Mouse (Mus musculus): ENCODE data around the gene Ier3. TPM values are rescaled to one million over a fixed set of nuclear protein-coding genes. Genes with fewer than 3 reads are reported as not detected.
A peak's percentile ranks its signal among the peaks of the same experiment; 100 is the strongest.
"Not testable (repeated sequence)": the region's sequence is repeated elsewhere in the genome, so short reads cannot be mapped to it uniquely, and the experiment has no call there.

Ier3 gene
- polyA plus RNA-seq, 1 experiment from 2014 or later: 205 TPM

DNA sequence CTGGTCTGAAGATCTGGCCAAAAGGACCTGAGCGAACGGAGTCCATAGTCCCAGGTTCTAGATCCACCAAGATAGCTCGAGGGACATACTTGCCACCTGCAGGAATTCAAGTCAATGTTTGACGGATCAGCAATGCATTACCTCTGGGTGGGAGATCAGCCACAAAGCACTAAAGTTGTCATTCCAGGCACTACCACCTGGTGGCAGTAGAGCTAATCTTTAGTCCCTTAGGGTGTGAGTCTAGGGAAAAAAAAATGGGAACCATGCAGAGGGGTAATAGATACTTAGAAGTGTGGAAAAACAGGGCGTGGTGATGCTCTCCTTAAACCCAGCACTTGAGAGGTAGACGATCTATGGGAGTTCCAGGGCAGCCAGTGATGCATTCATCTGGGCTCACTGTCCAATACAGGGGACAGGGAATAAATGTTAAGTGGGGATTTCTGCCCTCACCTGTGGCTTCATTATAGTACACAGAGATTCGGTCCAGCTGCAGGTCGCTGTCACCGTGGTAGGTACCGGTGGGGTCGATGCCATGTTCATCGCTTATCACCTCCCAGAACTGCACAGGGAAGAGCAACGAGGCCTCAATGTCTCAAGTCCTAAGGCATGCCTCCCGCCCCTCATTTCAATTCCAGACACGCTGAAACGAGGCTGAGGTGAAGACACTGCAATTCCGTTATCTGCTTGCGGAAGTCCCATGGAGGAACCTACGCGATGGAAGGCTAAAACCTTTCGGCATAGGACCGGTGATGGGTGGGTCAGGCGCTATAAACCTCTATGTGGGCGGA, 14.9 kb downstream of the Ier3 start:
- Histone ChIP-seq H3K4me1 (ENCODE audit: insufficient read depth, low read depth, low read length) (peaks cover 5% of the 10 kb centered on the region; the same call in 1 of the 2 replicates), H3K36me3 (ENCODE audit: insufficient read depth, low read length) (peaks cover 30% of the 10 kb centered on the region), H3K9ac (replicated peaks; ENCODE audit: low read depth) (peak overlapping the region; percentile 74), H3K4me2 (replicated peaks; ENCODE audit: low read depth, low read length) (peak overlapping the region; percentile 89), H3K27me3 (replicated peaks; ENCODE audit: insufficient read depth, low read length) (no peaks in the 10 kb centered on the region), H3K9me3 (ENCODE audit: low read length) (no peaks in the 10 kb centered on the region), H3K27ac (ENCODE audit: low read length) (peak overlapping the region; percentile 90), H3K4me3 (ENCODE audit: low read depth, low read length) (peak overlapping the region; percentile 61)
- no peak for ATAC-seq
- TF ChIP-seq EP300 (IDR thresholded peaks at IDR 0.05): no peak
- TF ChIP-seq CTCF (IDR thresholded peaks at IDR 0.05): peak; percentile 91
- peak; percentile 94 for DNase-seq (ENCODE audit: low spot score)
- 7% methylated on average over 24 of the region's 24 CpGs for WGBS

DNA sequence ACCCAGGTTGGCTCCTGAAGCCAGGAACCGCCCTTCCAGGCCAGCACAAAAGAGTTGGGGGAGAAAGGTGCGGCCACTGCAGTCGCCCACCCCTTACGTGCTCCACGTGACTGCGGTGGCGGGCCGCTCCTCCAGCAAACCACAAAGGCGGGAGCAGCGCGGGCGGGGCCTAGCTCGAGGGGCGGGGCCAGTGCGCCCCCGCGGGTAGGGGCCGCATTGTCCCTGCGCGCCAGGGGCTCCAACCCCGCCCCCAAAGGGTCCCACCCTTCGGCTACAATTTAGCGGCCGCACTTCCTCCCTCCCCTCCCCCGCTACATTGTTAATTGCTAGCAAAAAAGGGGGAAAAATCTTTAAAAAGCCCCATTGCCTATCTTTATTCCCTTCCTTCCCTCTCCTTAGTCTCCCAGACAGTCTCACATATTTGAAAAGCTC, 15.5 kb downstream of the Ier3 start:
- H3K36me3 ChIP-seq (ENCODE audit: insufficient read depth, low read length): peaks cover 30% of the 10 kb centered on the region

DNA sequence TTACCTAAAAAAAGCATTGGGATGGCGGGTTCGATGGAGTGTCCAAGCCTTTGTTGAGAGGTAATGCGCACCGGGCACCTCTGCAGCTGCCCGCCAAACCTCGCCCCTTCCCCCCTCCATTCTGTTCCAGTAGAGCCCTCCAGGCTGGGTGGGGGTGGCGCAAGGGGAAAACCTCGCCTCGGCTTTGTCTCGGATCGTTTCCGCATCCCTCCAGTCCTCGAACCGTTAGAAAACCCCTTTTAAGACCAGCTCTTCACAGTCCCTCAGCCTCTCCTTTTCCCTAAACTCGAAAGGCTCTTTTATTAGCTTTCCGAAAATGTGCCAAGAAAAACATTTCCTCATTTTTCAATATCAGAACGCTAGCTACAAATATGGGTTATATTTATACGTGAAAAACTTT, 16.0 kb downstream of the Ier3 start:
- Histone ChIP-seq H3K4me2 (replicated peaks; ENCODE audit: low read depth, low read length) (peak overlapping the region; percentile 89), H3K4me1 (ENCODE audit: insufficient read depth, low read depth, low read length) (peaks cover 11% of the 10 kb centered on the region; the same call in 1 of the 2 replicates), H3K9ac (replicated peaks; ENCODE audit: low read depth) (peak overlapping the region; percentile 74), H3K27ac (ENCODE audit: low read length) (peak overlapping the region; percentile 90), H3K36me3 (ENCODE audit: insufficient read depth, low read length) (peaks cover 28% of the 10 kb centered on the region), H3K27me3 (replicated peaks; ENCODE audit: insufficient read depth, low read length) (no peaks in the 10 kb centered on the region), H3K4me3 (ENCODE audit: low read depth, low read length) (peak overlapping the region; percentile 61), H3K9me3 (ENCODE audit: low read length) (no peaks in the 10 kb centered on the region)
- DNase-seq (ENCODE audit: low spot score) (peak; percentile 64), ATAC-seq (0 out of 2 replicates have a peak, but pooled peaks have one; percentile 2)
- TF ChIP-seq CTCF (IDR thresholded peaks at IDR 0.05): no peak
- TF ChIP-seq EP300 (IDR thresholded peaks at IDR 0.05): no peak
- WGBS: under 1% methylated on average over 18 of the region's 18 CpGs

More for the DNA sequence above, 15.5 kb downstream of the Ier3 start:
- Histone ChIP-seq H3K27ac (ENCODE audit: low read length) (peak overlapping the region; percentile 90), H3K9me3 (ENCODE audit: low read length) (no peaks in the 10 kb centered on the region), H3K4me2 (replicated peaks; ENCODE audit: low read depth, low read length) (peak overlapping the region; percentile 89), H3K9ac (replicated peaks; ENCODE audit: low read depth) (peak overlapping the region; percentile 74), H3K4me3 (ENCODE audit: low read depth, low read length) (peak overlapping the region; percentile 61), H3K4me1 (ENCODE audit: insufficient read depth, low read depth, low read length) (peaks cover 9% of the 10 kb centered on the region; the same call in 1 of the 2 replicates), H3K27me3 (replicated peaks; ENCODE audit: insufficient read depth, low read length) (no peaks in the 10 kb centered on the region)
- 1% methylated on average over 21 of the region's 25 CpGs for WGBS
- TF ChIP-seq CTCF (IDR thresholded peaks at IDR 0.05): no peak
- DNase-seq (ENCODE audit: low spot score) (peak; percentile 80), ATAC-seq (peak; percentile 15)

GRCm38 (mm10) chr17:35838122-35838544, 16.6 kb downstream of the Ier3 start, which contains the start of gene Tubb5:
Gene Tubb5, minus strand, starts transcription at chr17:35838306.
- peak; percentile 77 for ATAC-seq
- TF ChIP-seq CTCF (IDR thresholded peaks at IDR 0.05): no peak
- TF ChIP-seq EP300 (IDR thresholded peaks at IDR 0.05): no peak
- peak within 1 kb of the TSS; percentile 90 for H3K27ac ChIP-seq (ENCODE audit: low read length)
- H3K9me3 ChIP-seq (ENCODE audit: low read length): no peaks in the 10 kb centered on the region
- H3K4me3 ChIP-seq (ENCODE audit: low read depth, low read length): peak within 1 kb of the TSS; percentile 61
- H3K4me1 ChIP-seq (ENCODE audit: insufficient read depth, low read depth, low read length): peaks cover 11% of the 10 kb centered on the region; the same call in 1 of the 2 replicates
- H3K4me2 ChIP-seq (replicated peaks; ENCODE audit: low read depth, low read length): peak within 1 kb of the TSS; percentile 89
- H3K36me3 ChIP-seq (ENCODE audit: insufficient read depth, low read length): peaks cover 22% of the 10 kb centered on the region
- peak within 1 kb of the TSS; percentile 74 for H3K9ac ChIP-seq (replicated peaks; ENCODE audit: low read depth)
- no peaks in the 10 kb centered on the region for H3K27me3 ChIP-seq (replicated peaks; ENCODE audit: insufficient read depth, low read length)
- peak; percentile 99 for DNase-seq (ENCODE audit: low spot score)
- WGBS: under 1% methylated on average over 29 of the region's 29 CpGs

DNA sequence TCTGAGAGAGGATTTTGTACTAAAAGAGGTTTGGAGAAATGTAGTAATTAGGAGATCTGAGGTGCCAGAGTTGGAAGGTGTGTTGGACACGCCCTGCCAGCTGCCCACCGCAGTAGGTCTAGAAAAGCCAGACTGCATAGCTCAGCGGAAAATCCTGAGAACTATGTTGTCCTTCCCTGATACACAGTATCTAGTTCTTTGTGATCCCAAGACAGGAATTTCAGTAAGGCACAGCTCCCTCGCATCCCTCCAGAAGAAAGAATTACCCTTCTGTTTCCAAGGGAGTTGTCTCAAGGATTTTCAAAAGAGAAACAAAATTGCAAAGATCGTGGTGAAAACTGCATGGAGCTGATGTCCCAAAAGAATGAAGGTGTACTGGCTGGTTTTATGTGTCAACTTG, 17.1 kb downstream of the Ier3 start:
- WGBS: under 1% methylated on average over 5 of the region's 5 CpGs
- peaks cover 22% of the 10 kb centered on the region for H3K36me3 ChIP-seq (ENCODE audit: insufficient read depth, low read length)
- H3K9me3 ChIP-seq (ENCODE audit: low read length): no peaks in the 10 kb centered on the region
- H3K4me3 ChIP-seq (ENCODE audit: low read depth, low read length): peak overlapping the region; percentile 61
- H3K9ac ChIP-seq (replicated peaks; ENCODE audit: low read depth): no peak overlapping the region
- TF ChIP-seq CTCF (IDR thresholded peaks at IDR 0.05) (no peak), EP300 (IDR thresholded peaks at IDR 0.05) (no peak)
- H3K4me2 ChIP-seq (replicated peaks; ENCODE audit: low read depth, low read length): peak overlapping the region; percentile 89
- DNase-seq (ENCODE audit: low spot score) (no peak), ATAC-seq (no peak)
- H3K4me1 ChIP-seq (ENCODE audit: insufficient read depth, low read depth, low read length): peaks cover 11% of the 10 kb centered on the region; the same call in 1 of the 2 replicates
- peak overlapping the region; percentile 75; the same call in 1 of the 2 replicates for H3K27ac ChIP-seq (ENCODE audit: low read length)
- H3K27me3 ChIP-seq (replicated peaks; ENCODE audit: insufficient read depth, low read length): no peaks in the 10 kb centered on the region

DNA sequence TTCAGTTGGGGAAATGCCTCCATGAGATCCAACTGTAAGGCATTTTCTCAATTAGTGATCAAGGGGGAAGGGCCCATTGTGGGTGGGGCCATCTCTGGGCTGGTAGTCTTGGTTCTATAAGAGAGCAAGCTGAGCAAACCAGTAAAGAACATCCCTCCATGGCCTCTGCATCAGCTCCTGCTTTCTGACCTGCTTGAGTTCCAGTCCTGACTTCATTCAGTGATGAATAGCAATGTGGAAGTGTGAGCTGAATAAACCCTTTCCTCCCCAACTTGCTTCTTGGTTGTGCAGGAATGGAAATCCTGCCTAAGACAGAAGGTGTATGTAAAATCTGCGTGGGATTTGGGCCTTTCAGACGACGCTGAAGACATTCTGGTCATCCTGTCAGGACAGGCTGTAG, 17.5 kb downstream of the Ier3 start:
- not testable (repeated sequence) for H3K4me3 ChIP-seq (ENCODE audit: low read depth, low read length)

More for the DNA sequence above, 17.5 kb downstream of the Ier3 start:
- not testable (repeated sequence) for H3K9ac ChIP-seq (replicated peaks; ENCODE audit: low read depth); DNase-seq (ENCODE audit: low spot score); H3K9me3 ChIP-seq (ENCODE audit: low read length); H3K27me3 ChIP-seq (replicated peaks; ENCODE audit: insufficient read depth, low read length); ATAC-seq
- H3K36me3 ChIP-seq (ENCODE audit: insufficient read depth, low read length): peaks cover 21% of the 10 kb centered on the region
- peaks cover 11% of the 10 kb centered on the region; the same call in 1 of the 2 replicates for H3K4me1 ChIP-seq (ENCODE audit: insufficient read depth, low read depth, low read length)
- H3K4me2 ChIP-seq (replicated peaks; ENCODE audit: low read depth, low read length): peak overlapping the region; percentile 89
- WGBS: 47% methylated on average over 3 of the region's 3 CpGs
- H3K27ac ChIP-seq (ENCODE audit: low read length): peak overlapping the region; percentile 43; the same call in 1 of the 2 replicates

Measured in lung, postnatal 0 days (tissue).